Mouse (Mus musculus): Measurements from ENCODE around the gene Cdan1.

- TF ChIP-seq CTCF (IDR thresholded peaks at IDR 0.05; ENCODE audit: low read depth): no peak
- no peak for TF ChIP-seq EP300 (IDR thresholded peaks at IDR 0.05; ENCODE audit: low read depth)
These were observed 8.2 kb upstream of the Cdan1 start for GRCm38 (mm10) chr2:120858131-120858530.

Data from heart, postnatal 0 days (tissue).